Mouse (Mus musculus) CH12.LX (cell line): ENCODE measurements at regions not wholly inside any gene's neighbourhood (a gene's known extent, or its start where the extent isn't known, plus 50 kb on each side); places are given as distances from the start of the nearest gene placed in this dataset.

Source experiments
- CTCF ChIP-seq, 2 experiments: IDR thresholded peaks in 1 of 2; conservative IDR thresholded peaks in 1 of 2; 2 replicates each; pipeline ENCODE4 v1.5.1; 2011 to 2012; ENCODE audit warnings: low read depth in 2 of 2, low read length in 2 of 2, improper control_type of control experiment in 1 of 2, inconsistent platforms in 1 of 2, mild to moderate bottlenecking in 1 of 2, moderate library complexity in 1 of 2
- GABPA ChIP-seq: IDR thresholded peaks from 2 replicates; pipeline ENCODE4 v1.6.1; 2012; ENCODE audit warnings: low read depth, low read length, improper control_type of control experiment, inconsistent platforms; ENCODE audit not compliant: insufficient replicate concordance
- JUND ChIP-seq: conservative IDR thresholded peaks from 2 replicates; pipeline ENCODE4 v1.6.1; 2011; ENCODE audit warnings: low read depth, low read length, improper control_type of control experiment
- ZNF384 ChIP-seq: IDR thresholded peaks from 2 replicates; pipeline ENCODE4 v1.6.1; 2012; ENCODE audit warnings: low read depth, low read length, improper control_type of control experiment, inconsistent platforms

GRCm38 (mm10) chr4:106225184-106225862 lies 90.7 kb upstream of the Usp24 start:
- TF ChIP-seq GABPA, result no peak
- TF ChIP-seq CTCF (conservative IDR thresholded peaks at IDR 0.05 in 1 of 2, IDR thresholded peaks at IDR 0.05 in 1 of 2; ENCODE audit: low read depth in 2 of 2, low read length in 2 of 2), result peak; percentile 42 to 84
- no peak for TF ChIP-seq ZNF384
- no peak for TF ChIP-seq JUND
